Mouse (Mus musculus): ENCODE results near the gene Ccnl2.

- no peak for TF ChIP-seq CTCF (IDR thresholded peaks at IDR 0.05; ENCODE audit: insufficient read depth, low read length)
- TF ChIP-seq POLR2A (IDR thresholded peaks at IDR 0.05; ENCODE audit: borderline replicate concordance, extremely low read depth, low read depth, low read length) = no peak
Observed at GRCm38 (mm10) chr4:155773335-155774078, 38.8 kb upstream of the Ccnl2 start.

Measured in lung, adult 2 months (tissue).